Mouse (Mus musculus) midbrain, embryonic 14.5 days (tissue): Measurements from ENCODE around the gene Foxc1. TPM values are rescaled to one million over a fixed set of nuclear protein-coding genes. Genes with fewer than 3 reads are reported as not detected.

Experiments
- ATAC-seq: fragments of 200-750 bp; cut with Nextera tagmentation; 2 replicates; pipeline ENCODE4 v1.8.0; 2017; ENCODE audit warnings: moderate number of reproducible peaks, moderate library complexity; ENCODE audit not compliant: low FRiP score, low TSS enrichment
- DNase-seq: peaks from one replicate; pipeline ENCODE4 v3.0.0-alpha.2; 2015
- H3K27ac ChIP-seq: fragments of 300-500 bp; sonication (generic); replicated peaks from 2 replicates; pipeline ENCODE4 v1.5.1; 2014; ENCODE audit warnings: mild to moderate bottlenecking, low read depth, low read length, moderate library complexity
- H3K27me3 ChIP-seq: fragments of 300-500 bp; sonication (generic); 2 replicates; pipeline ENCODE4 v1.6.1; 2014; ENCODE audit warnings: low read length, control low read depth, mixed read lengths; ENCODE audit not compliant: control insufficient read depth, insufficient read depth
- H3K36me3 ChIP-seq: fragments of 300-500 bp; sonication (generic); 2 replicates; pipeline ENCODE4 v1.6.1; 2014; ENCODE audit warnings: low read length, control low read depth; ENCODE audit not compliant: control insufficient read depth, insufficient read depth
- H3K4me1 ChIP-seq: fragments of 300-500 bp; sonication (generic); 2 replicates; pipeline ENCODE4 v1.6.1; 2014; ENCODE audit warnings: mild to moderate bottlenecking, antibody characterized with exemption, low read length, control low read depth; ENCODE audit not compliant: control insufficient read depth, insufficient read depth
- H3K4me2 ChIP-seq: fragments of 300-500 bp; sonication (generic); 2 replicates; pipeline ENCODE4 v1.6.1; 2014; ENCODE audit warnings: mild to moderate bottlenecking, low read length, moderate library complexity
- H3K4me3 ChIP-seq: fragments of 300-500 bp; sonication (generic); replicated peaks from 2 replicates; pipeline ENCODE4 v1.5.1; 2014; ENCODE audit warnings: low read depth, low read length
- H3K9ac ChIP-seq: fragments of 300-500 bp; sonication (generic); replicated peaks from 2 replicates; pipeline ENCODE4 v1.6.1; 2014; ENCODE audit warnings: mild to moderate bottlenecking, low read length, moderate library complexity
- H3K9me3 ChIP-seq: fragments of 300-500 bp; sonication (generic); 2 replicates; pipeline ENCODE4 v1.6.1; 2016; ENCODE audit warnings: low read length, control low read depth, mixed read lengths; ENCODE audit not compliant: control insufficient read depth
- WGBS: fragments of 180-500 bp; shearing (Covaris S2); extraction: QIAGEN DNeasy Blood & Tissue Kit; methylation state at CpG from one replicate; pipeline ENCODE4 v1.1.7; 2014; 5-methylcytosine and 5-hydroxymethylcytosine counted together
- polyA plus RNA-seq: library from polyadenylated mRNA; unstranded; fragments of >200 nt; fragmentation: Nextera tagmentation; extraction: Ambion mirVana; gene quantifications from 2 replicates; pipeline ENCODE4 v1.2.1, GENCODE M21; 2014

Gene Foxc1
- polyA plus RNA-seq, 1 experiment from 2014 or later, result 1.7 TPM

DNA sequence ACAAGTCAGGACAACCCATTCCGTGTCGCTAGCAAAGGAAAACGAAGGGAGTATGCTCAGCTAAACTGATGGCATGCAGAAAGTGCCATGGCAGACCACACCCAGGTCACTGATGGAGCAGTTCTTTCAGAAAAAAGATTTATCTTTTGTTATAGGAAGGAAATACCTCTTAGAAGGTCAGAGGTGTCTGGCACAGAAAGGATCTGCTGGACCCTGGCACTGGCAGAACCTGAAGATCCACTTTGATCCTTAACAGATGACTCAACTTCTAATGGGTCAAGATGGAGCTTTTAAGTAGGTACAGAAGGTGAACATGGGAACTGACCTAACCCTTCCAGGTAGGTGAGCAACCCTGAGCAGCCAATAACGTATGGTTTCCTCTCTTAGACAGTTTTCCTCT, 29.4 kb downstream of the Foxc1 start:
- no peaks in the 10 kb centered on the region for H3K36me3 ChIP-seq
- no peak overlapping the region for H3K4me3 ChIP-seq
- H3K4me2 ChIP-seq, result no peak overlapping the region
- no peak overlapping the region for H3K9ac ChIP-seq
- no peak for DNase-seq
- ATAC-seq, result no peak
- no peaks in the 10 kb centered on the region for H3K27me3 ChIP-seq
- H3K27ac ChIP-seq, result no peak overlapping the region
- no peaks in the 10 kb centered on the region for H3K4me1 ChIP-seq
- 87% methylated on average over 4 of the region's 4 CpGs for WGBS
- H3K9me3 ChIP-seq, result no peaks in the 10 kb centered on the region

GRCm38 (mm10) chr13:31849258-31849971, 43.0 kb downstream of the Foxc1 start:
- H3K27ac ChIP-seq, result no peak overlapping the region
- no peaks in the 10 kb centered on the region for H3K36me3 ChIP-seq
- no peaks in the 10 kb centered on the region for H3K4me1 ChIP-seq
- ATAC-seq, result no peak
- no peaks in the 10 kb centered on the region for H3K27me3 ChIP-seq
- no peak overlapping the region for H3K9ac ChIP-seq
- H3K4me2 ChIP-seq, result no peak overlapping the region
- DNase-seq, result no peak
- H3K4me3 ChIP-seq, result no peak overlapping the region
- WGBS, result 46% methylated on average over 5 of the region's 5 CpGs
- H3K9me3 ChIP-seq, result no peaks in the 10 kb centered on the region

DNA sequence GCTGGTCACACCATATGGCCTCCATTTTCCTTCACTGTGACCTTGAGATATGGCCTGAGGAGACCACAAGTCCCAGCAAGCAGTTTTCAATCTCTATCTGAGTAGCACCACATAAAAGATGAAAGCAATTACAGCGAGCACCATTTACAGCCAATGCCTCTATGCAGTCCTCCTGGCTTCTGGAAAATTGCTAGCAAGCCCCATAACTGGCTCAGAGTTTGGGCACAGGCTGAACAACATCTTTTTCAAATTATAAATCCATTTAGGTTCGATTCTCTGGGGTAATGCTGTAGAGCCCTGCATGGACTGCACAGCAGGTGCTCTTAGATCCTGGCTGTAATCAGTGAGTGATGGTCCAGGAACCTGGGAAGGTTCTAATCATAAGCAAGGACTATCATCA, 47.1 kb downstream of the Foxc1 start:
- ATAC-seq (no peak), DNase-seq (no peak)
- no peak overlapping the region for H3K4me3 ChIP-seq
- no peaks in the 10 kb centered on the region for H3K36me3 ChIP-seq
- H3K27me3 ChIP-seq, result no peaks in the 10 kb centered on the region
- no peaks in the 10 kb centered on the region for H3K4me1 ChIP-seq
- 63% methylated on average over 2 of the region's 2 CpGs for WGBS
- H3K9me3 ChIP-seq, result no peaks in the 10 kb centered on the region
- H3K9ac ChIP-seq, result no peak overlapping the region
- H3K27ac ChIP-seq, result no peak overlapping the region
- H3K4me2 ChIP-seq, result no peak overlapping the region

DNA sequence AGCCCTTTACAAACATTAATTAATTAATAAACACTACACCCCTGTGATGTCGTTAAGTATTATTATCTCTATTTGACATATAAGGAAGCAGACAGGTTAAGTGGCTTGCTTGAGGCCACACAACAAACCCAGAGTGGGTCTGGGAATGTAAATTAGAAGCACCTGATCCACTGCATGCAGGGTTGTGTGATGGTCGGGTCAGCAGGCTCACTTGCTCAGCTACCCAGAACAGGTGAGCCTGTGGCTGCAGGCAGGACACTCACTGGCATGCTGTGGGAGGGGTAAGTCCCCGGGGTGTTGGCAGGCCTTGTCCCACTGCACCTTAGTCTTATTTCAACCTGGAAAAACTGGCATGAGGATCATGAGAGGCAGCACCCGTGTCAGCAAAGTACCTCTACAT, 47.6 kb downstream of the Foxc1 start:
- Histone ChIP-seq H3K4me3 (no peak overlapping the region), H3K4me2 (no peak overlapping the region), H3K27ac (no peak overlapping the region), H3K9ac (no peak overlapping the region), H3K9me3 (no peaks in the 10 kb centered on the region), H3K36me3 (no peaks in the 10 kb centered on the region), H3K27me3 (no peaks in the 10 kb centered on the region), H3K4me1 (no peaks in the 10 kb centered on the region)
- 77% methylated on average over 4 of the region's 4 CpGs for WGBS
- DNase-seq, result no peak
- peak; percentile 62; the same call in 1 of the 2 replicates for ATAC-seq

DNA sequence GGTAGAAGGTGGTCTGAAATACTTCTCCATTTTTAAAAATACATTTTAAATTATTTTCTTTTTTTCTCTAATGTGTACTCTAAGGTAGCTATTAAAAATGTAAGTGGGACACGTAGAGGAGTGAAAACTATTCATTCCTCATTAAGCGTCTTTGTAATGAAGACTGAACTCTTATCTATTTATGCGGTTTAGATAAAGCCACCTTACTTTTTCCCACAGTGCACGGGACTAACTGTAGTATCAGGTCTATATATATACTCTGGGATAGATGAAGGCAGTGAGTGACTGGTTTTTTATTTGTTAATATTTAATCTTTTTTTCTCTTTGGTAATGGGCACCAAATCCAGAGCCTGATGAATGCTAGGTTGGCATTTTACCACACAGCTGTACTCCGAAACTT, 53.8 kb downstream of the Foxc1 start:
- Histone ChIP-seq H3K4me2 (no peak overlapping the region), H3K9me3 (no peaks in the 10 kb centered on the region), H3K27me3 (no peaks in the 10 kb centered on the region), H3K4me1 (no peaks in the 10 kb centered on the region), H3K4me3 (no peak overlapping the region), H3K9ac (no peak overlapping the region), H3K36me3 (no peaks in the 10 kb centered on the region), H3K27ac (no peak overlapping the region)
- DNase-seq, result no peak
- no peak for ATAC-seq
- 93% methylated on average over 5 of the region's 5 CpGs for WGBS

Other genes with a start within 250 kb of the Foxc1 start
- not detected in 2 replicates for gene A530084C06Rik, start 247.3 kb upstream of the Foxc1 start, polyA plus RNA-seq
- gene Foxf2, start 180.8 kb upstream of the Foxc1 start, polyA plus RNA-seq, result 3.3 and 5.3 TPM in 2 replicates